Mouse (Mus musculus) heart, embryonic 12.5 days (tissue): ENCODE measurements around the gene Fam205a3. TPM values are rescaled to one million over a fixed set of nuclear protein-coding genes. Genes with fewer than 3 reads are reported as not detected.
"Not testable (repeated sequence)": the region's sequence is repeated elsewhere in the genome, so short reads cannot be mapped to it uniquely, and the experiment has no call there.

Experiments
- ATAC-seq: fragments of 200-750 bp; cut with Nextera tagmentation; 2 replicates; pipeline ENCODE4 v1.8.0; 2017; ENCODE audit warnings: moderate TSS enrichment, moderate library complexity; ENCODE audit not compliant: insufficient number of reproducible peaks, low FRiP score
- H3K27ac ChIP-seq: fragments of 300-500 bp; sonication (generic); 2 replicates; pipeline ENCODE4 v1.5.1; 2016; ENCODE audit warnings: mild to moderate bottlenecking, moderate library complexity; ENCODE audit not compliant: poor library complexity, severe bottlenecking
- H3K27me3 ChIP-seq: fragments of 300-500 bp; sonication (generic); replicated peaks from 2 replicates; pipeline ENCODE4 v1.6.1; 2016; ENCODE audit warnings: mild to moderate bottlenecking, moderate library complexity
- H3K36me3 ChIP-seq: fragments of 300-500 bp; sonication (generic); 2 replicates; pipeline ENCODE4 v1.6.1; 2016; ENCODE audit warnings: mild to moderate bottlenecking, moderate library complexity
- H3K4me1 ChIP-seq: fragments of 300-500 bp; sonication (generic); replicated peaks from 2 replicates; pipeline ENCODE4 v1.6.1; 2016; ENCODE audit warnings: mild to moderate bottlenecking
- H3K4me2 ChIP-seq: fragments of 300-500 bp; sonication (generic); 2 replicates; pipeline ENCODE4 v1.6.1; 2016; ENCODE audit warnings: mild to moderate bottlenecking, moderate library complexity
- H3K4me3 ChIP-seq: fragments of 300-500 bp; sonication (generic); 2 replicates; pipeline ENCODE4 v1.5.1; 2016; ENCODE audit warnings: mild to moderate bottlenecking
- H3K9ac ChIP-seq: fragments of 300-500 bp; sonication (generic); 2 replicates; pipeline ENCODE4 v1.6.1; 2016; ENCODE audit warnings: mild to moderate bottlenecking, moderate library complexity
- H3K9me3 ChIP-seq: fragments of 300-500 bp; sonication (generic); replicated peaks from 2 replicates; pipeline ENCODE4 v1.6.1; 2016; ENCODE audit warnings: mild to moderate bottlenecking, moderate library complexity
- WGBS: fragments of 180-500 bp; shearing (Covaris S2); methylation state at CpG from one replicate; pipeline ENCODE4 v1.1.7; 2016; 5-methylcytosine and 5-hydroxymethylcytosine counted together
- polyA plus RNA-seq: library from polyadenylated mRNA; unstranded; fragments of >200 nt; fragmentation: Nextera tagmentation; extraction: Ambion mirVana; gene quantifications from 2 replicates; pipeline ENCODE4 v1.2.1, GENCODE M21; 2016

Gene Fam205a3
- polyA plus RNA-seq: not detected in 2 replicates

GRCm38 (mm10) chr4:42318034-42318433, at the start of gene Fam205a3:
Gene Fam205a3, plus strand, starts transcription at chr4:42318334.
- not testable (repeated sequence) for H3K4me1 ChIP-seq, H3K9ac ChIP-seq, H3K4me3 ChIP-seq, H3K27ac ChIP-seq, H3K36me3 ChIP-seq, H3K9me3 ChIP-seq, H3K27me3 ChIP-seq, H3K4me2 ChIP-seq, ATAC-seq
- WGBS: no CpG with 5 or more reads among the region's 1 CpGs

GRCm38 (mm10) chr4:42293967-42294366, 24.2 kb upstream of the Fam205a3 start, which contains the start of gene Gm21953:
Gene Gm21953, plus strand, starts transcription at chr4:42294267.
- not testable (repeated sequence) for H3K36me3 ChIP-seq, H3K4me2 ChIP-seq, H3K4me1 ChIP-seq, ATAC-seq, H3K4me3 ChIP-seq, H3K9me3 ChIP-seq, H3K27ac ChIP-seq, H3K27me3 ChIP-seq, H3K9ac ChIP-seq
- no CpG with 5 or more reads among the region's 18 CpGs for WGBS

Other genes with a start within 250 kb of the Fam205a3 start
- gene Gm3893, start 227.1 kb upstream of the Fam205a3 start, polyA plus RNA-seq: not detected in 2 replicates
- gene Gm13304, start 203.5 kb upstream of the Fam205a3 start, polyA plus RNA-seq: not detected in 2 replicates
- gene Gm13306, start 164.9 kb upstream of the Fam205a3 start, polyA plus RNA-seq: not detected in 2 replicates
- gene Gm13305, start 149.7 kb upstream of the Fam205a3 start, polyA plus RNA-seq: not detected in 2 replicates
- gene Gm10600, start 77.7 kb upstream of the Fam205a3 start, polyA plus RNA-seq: not detected in 2 replicates
- gene Ccl21b, start 62.6 kb upstream of the Fam205a3 start, polyA plus RNA-seq: not detected in 2 replicates
- gene Gm21953, start 24.1 kb upstream of the Fam205a3 start, polyA plus RNA-seq: not detected in 2 replicates
- not detected in 2 replicates for gene Gm21586, start 121.0 kb downstream of the Fam205a3 start, polyA plus RNA-seq
- not detected in 2 replicates for gene Gm2163, start 148.4 kb downstream of the Fam205a3 start, polyA plus RNA-seq
- gene Fam205a2, start 209.8 kb downstream of the Fam205a3 start, polyA plus RNA-seq: not detected in 2 replicates